Comparison of ENCODE assay signal across 8 mouse cellular contexts in genomic region chr12:35995799-35996198, GRCm38 (mm10). TPM values are rescaled to one million over a fixed set of nuclear protein-coding genes. Genes with fewer than 3 reads are reported as not detected.
DNase-seq lines count a peak whose midpoint lies in the region; ATAC-seq lines count a peak whose summit lies in the region.

No protein-coding gene starts in this region.

- ATAC-seq in inflammation-experienced regulatory T-cells, adult 6 months: peak; percentile 64

- DNase-seq in kidney, adult 9 months: peak; percentile 56
- no peak for DNase-seq in kidney, adult 18-20 months
- DNase-seq in A20 (ENCODE audit: low read depth, low spot score): peak; percentile 42
- DNase-seq in T-cell, adult 2 months (ENCODE audit: low spot score): peak; percentile 19
- DNase-seq in embryo, embryonic 11 days: peak; percentile 78
- peak; percentile 78 for DNase-seq in retina, postnatal 1 day
- no peak for DNase-seq in layer of hippocampus, postnatal 10 days (ENCODE audit: low spot score in 2 of 2)

RNA-seq across cellular contexts. Expression of gene Agr2, which starts 3.1 kb away (rescaled TPM):
- not detected for polyA plus RNA-seq in inflammation-experienced regulatory T-cells, adult 6 months (2017; shearing (Covaris generic))
- total RNA-seq in layer of hippocampus, postnatal 10 days (2021): not detected

RNA-seq across cellular contexts. Expression of gene Tspan13, which starts 46.5 kb away (rescaled TPM):
- polyA plus RNA-seq in inflammation-experienced regulatory T-cells, adult 6 months (2017; shearing (Covaris generic)): 100 to 1,000 TPM; 217 to 248 (median 230) TPM
- 100 to 1,000 TPM; 297 to 309 TPM for total RNA-seq in layer of hippocampus, postnatal 10 days (2021)

Comparison
In these comparisons a context has a peak if more than half of its experiments do, and no peak if none do; other contexts are left out.
1. DNase-seq: peak in kidney, adult 9 months (single experiment), A20 (single experiment), T-cell, adult 2 months (single experiment), embryo, embryonic 11 days (single experiment) and retina, postnatal 1 day (single experiment); none in kidney, adult 18-20 months (single experiment) and layer of hippocampus, postnatal 10 days (0 of 2).